Mouse (Mus musculus) adrenal gland, postnatal 36 days (tissue): ENCODE data around the gene Foxa3. TPM values are rescaled to one million over a fixed set of nuclear protein-coding genes. Genes with fewer than 3 reads are reported as not detected.

Experiments
- DNase-seq, 2 experiments: peaks; one replicate each; pipeline ENCODE4 v3.0.0; 2021; ENCODE audit warnings: mixed read lengths in 1 of 2
- total RNA-seq, 2 experiments: library from RNA; stranded (reverse); gene quantifications; 2 replicates each; pipeline ENCODE4 v1.2.3; 2021

Gene Foxa3
- total RNA-seq, 2 experiments from 2014 or later, result not detected

- no peak for DNase-seq
Observed at GRCm38 (mm10) chr7:19000421-19000820, 22.9 kb downstream of the Foxa3 start.

GRCm38 (mm10) chr7:18998835-18999234, 24.5 kb downstream of the Foxa3 start:
- DNase-seq, result no peak

- no peak for DNase-seq
Observed at GRCm38 (mm10) chr7:18993036-18993435, 30.3 kb downstream of the Foxa3 start.

DNA sequence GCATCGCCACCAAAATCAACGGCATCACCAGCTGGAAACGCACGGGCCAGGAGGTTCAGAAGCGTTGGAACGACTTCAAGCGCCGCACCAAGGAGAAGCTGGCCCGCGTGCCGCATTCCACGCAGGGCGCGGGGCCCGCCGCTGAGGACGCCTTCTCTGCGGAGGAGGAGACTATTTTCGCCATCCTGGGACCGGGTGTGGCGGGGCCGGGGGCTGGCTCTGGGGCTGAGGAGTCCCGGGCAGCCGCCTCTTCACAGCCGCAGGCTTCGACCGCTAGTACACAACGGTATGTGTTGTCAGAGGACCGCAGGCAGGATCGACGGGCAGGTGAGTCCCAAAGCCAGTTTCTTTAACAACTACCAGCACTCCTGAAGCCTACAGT, 31.1 kb downstream of the Foxa3 start:
- DNase-seq, result peak in 1 of 2 experiments; percentile 59

GRCm38 (mm10) chr7:18991660-18992293, 31.6 kb downstream of the Foxa3 start:
- peak in 1 of 2 experiments; percentile 31 for DNase-seq

DNA sequence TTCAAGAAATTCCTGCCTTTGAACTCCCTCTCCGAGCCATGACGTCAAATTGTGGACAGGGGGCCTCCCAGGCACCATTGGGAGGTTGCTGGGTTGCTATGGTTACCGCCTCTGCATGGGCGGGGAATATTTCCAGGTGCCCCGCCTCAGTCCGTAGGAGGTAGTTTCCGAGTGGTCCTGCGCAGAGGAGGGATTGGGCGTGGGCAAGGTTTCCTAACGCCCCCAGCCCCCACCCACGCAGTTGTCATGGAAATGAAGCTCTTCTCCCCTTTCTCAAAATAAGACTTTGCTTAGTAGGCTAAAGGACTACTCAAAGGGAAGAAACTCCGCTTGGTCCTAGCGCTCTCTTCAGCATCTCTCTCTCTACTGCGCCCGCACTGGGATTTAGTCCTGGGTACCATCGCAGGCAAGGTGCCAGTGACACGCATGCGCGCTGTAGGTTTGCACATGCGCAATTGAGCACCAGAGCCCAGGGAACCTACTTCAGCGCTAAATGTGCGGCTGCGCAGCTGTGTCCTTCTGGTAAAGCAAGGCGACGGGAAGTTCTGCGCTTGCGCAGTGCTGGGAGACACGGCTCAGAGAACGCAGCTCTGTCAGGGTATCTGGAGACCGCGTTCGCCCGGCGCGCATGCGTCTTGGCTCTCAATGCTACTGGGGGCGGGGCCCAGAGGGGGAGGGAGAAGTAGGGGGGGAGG, 32.6 kb downstream of the Foxa3 start, which contains the start of gene Mypop:
Gene Mypop, plus strand, starts transcription at position 645 of the 695 bp plus-strand sequence.
- DNase-seq, result peak; percentile 100

DNA sequence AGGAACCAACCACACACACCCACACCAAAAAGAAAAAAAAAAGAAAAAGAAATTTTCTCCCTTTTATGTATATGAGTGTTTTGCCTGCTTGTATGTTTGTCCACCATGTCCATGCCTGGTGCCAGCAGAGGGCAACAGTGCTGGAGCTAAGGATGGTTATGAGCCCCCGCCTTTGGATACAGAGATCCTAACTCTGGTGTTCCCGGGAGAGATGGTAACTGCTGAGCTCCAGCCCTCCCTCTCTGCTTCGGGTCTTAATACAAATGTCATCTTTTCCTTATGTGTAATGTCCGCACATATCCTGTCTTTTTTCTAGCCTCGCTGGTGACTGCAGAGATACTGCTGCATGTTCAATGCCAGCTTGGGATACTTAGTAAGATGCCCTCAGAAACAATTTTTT, 33.3 kb downstream of the Foxa3 start:
- no peak for DNase-seq

- no peak for DNase-seq
Observed at GRCm38 (mm10) chr7:18988780-18989179, 34.6 kb downstream of the Foxa3 start.

GRCm38 (mm10) chr7:18987747-18988146, 35.6 kb downstream of the Foxa3 start:
- no peak for DNase-seq

GRCm38 (mm10) chr7:18987100-18987499, 36.2 kb downstream of the Foxa3 start, which contains the start of gene Nanos2:
Gene Nanos2 (plus strand): TSS chr7:18987400.
- no peak for DNase-seq

DNA sequence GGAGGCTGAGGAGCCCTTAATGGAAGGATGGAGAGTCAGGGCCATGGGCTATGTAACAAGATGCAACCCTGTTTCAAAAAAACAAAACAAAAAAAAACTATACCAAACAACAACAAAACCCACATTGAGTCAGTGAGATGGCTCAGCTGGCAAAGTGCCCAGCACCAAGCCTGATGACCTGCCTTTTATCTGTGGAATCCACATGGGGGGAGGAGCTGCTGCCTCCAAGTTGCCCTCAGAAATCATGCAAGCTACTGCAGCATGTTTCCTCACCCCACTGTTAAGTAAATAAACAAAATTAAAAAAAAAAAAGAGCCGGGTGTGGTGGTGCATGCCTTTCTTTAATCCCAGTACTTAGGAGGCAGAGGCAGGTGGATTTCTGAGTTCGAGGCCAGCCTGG, 36.8 kb downstream of the Foxa3 start:
- peak; percentile 46 to 53 for DNase-seq

- no peak for DNase-seq
Observed at GRCm38 (mm10) chr7:18978381-18978780, 45.0 kb downstream of the Foxa3 start.

DNA sequence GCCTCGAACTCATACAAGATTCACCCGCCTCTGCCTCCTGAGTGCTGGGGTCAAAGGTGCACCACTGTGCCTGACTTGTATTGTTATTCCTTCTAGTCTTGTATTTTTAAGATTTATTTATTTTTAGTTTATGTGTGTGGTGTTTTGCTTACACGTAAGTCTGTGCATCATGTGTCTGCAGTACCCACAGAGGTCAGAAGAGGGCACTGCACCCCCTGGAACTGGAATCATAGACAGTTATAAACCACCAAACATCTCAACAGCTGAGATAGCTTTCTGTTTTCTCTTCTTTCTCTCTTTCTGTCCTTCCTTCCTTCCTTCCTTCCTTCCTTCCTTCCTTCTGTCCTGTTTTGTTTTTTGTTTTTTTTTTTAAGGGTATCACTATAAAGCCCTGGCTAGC, 52.4 kb downstream of the Foxa3 start:
- no peak for DNase-seq

DNA sequence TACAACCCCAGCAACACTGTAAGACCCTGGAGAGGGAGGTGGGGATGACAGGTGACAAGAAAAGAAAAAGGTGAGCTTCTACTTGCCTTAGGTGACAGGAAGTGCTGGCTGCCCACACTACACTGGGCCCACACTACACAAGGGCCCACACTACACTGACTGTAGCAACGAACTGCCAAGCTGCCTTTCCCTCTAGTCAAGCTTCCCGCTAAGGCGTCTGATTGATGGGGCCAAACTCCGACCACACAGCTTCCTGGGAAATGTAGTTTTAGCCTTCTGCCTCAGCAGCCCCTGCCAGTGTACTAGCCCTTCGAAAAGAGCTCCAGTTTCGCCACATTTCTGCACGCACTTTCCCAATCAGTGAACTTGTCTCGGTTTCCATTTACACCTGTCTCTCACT, 55.7 kb downstream of the Foxa3 start:
- DNase-seq, result peak in 1 of 2 experiments; percentile 15

DNA sequence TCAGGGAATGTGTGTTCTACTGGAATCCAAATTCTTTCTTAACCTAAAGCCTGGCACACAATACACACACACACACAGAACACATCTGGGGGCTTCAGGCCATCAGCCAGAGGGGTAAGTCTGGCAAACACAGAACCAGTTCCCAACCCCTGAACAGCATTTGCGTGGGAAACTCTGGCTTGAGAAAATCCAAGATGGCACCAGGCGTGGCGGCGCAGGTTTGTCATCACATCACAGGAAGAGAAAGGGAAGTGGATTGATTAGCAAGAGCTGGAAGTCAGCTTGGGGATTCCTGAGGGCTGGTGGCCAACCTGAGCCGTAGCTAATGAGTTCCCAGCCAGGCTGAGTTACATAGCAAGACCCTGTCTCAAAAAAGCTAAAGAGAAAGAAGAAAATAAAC, 58.0 kb downstream of the Foxa3 start:
- DNase-seq, result no peak

DNA sequence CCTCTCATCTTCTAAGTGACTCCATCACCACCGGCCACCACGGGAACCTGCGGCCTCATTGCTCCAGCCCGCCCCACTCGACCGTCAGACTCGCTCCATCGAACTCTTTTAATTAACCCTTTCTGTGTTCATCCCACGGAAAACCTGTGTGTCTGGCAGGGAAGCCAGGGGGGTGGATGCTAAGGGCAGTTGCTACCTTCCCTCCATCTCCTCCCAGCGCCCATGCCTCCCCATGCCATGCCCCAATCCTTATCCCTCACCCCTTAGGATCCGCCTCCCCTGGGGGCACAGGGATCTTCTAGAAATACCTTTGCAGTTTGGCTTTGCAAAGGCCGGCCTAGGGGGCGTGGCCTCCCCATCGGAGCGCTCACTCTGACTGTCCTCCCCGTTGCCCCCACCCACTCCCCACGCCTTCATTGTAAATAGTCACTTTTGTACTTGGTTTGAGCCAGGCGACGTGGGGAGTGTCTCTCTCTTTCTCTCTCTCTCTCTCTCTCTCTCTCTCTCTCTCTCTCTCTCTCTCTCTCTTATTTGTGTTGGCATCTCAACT, 60.0 kb downstream of the Foxa3 start:
- no peak for DNase-seq

Other genes starting within 250 kb of the Foxa3 start
- not detected for gene Psg19, start 225.0 kb downstream of the Foxa3 start, total RNA-seq
- gene Psg17, start 201.9 kb downstream of the Foxa3 start, total RNA-seq, result not detected
- 1 to 10 TPM; 5.4 to 7.2 TPM for gene Mill2, start 183.6 kb downstream of the Foxa3 start, total RNA-seq
- gene Pglyrp1, start 152.2 kb downstream of the Foxa3 start, total RNA-seq, result 1 to 10 TPM in 1 of 2 experiments, under 1 TPM in 1; 0.56 to 1.3 TPM
- 10 to 100 TPM; 11.5 to 12.1 TPM for gene Ccdc61, start 113.1 kb downstream of the Foxa3 start, total RNA-seq
- gene Nova2, start 97.7 kb downstream of the Foxa3 start, total RNA-seq, result 1 to 10 TPM; 3.7 to 5.4 TPM
- gene Nanos2, start 36.1 kb downstream of the Foxa3 start, total RNA-seq, result not detected
- 10 to 100 TPM; 10.3 to 12.2 TPM for gene Mypop, start 32.3 kb downstream of the Foxa3 start, total RNA-seq
- gene Irf2bp1, start 19.5 kb downstream of the Foxa3 start, total RNA-seq, result 10 to 100 TPM; 47.0 to 47.5 TPM
- gene Sympk, start 839 bp upstream of the Foxa3 start, total RNA-seq, result 100 to 1,000 TPM in 1 of 2 experiments, 10 to 100 TPM in 1; 88.7 to 102 TPM
- gene Rsph6a, start 31.2 kb upstream of the Foxa3 start, total RNA-seq, result not detected
- 10 to 100 TPM; 53.8 to 57.1 TPM for gene Dmwd, start 52.7 kb upstream of the Foxa3 start, total RNA-seq
- 100 to 1,000 TPM in 1 of 2 experiments, 10 to 100 TPM in 1; 81.5 to 110 TPM for gene Dmpk, start 60.3 kb upstream of the Foxa3 start, total RNA-seq
- gene Six5, start 71.1 kb upstream of the Foxa3 start, total RNA-seq, result 10 to 100 TPM; 14.0 to 15.6 TPM
- not detected for gene Gm4969, start 94.8 kb upstream of the Foxa3 start, total RNA-seq
- gene Fbxo46, start 96.3 kb upstream of the Foxa3 start, total RNA-seq, result 10 to 100 TPM; 11.5 to 13.1 TPM
- gene Qpctl, start 125.8 kb upstream of the Foxa3 start, total RNA-seq, result 10 to 100 TPM; 17.4 to 18.8 TPM
- gene Snrpd2, start 126.2 kb upstream of the Foxa3 start, total RNA-seq, result 100 to 1,000 TPM in 1 of 2 experiments, 10 to 100 TPM in 1; 96.5 to 105 TPM
- gene Gipr, start 142.6 kb upstream of the Foxa3 start, total RNA-seq, result under 1 TPM; 0.40 to 0.56 TPM
- gene Eml2, start 152.9 kb upstream of the Foxa3 start, total RNA-seq, result 10 to 100 TPM; 45.2 to 65.2 TPM
- gene Gpr4, start 189.0 kb upstream of the Foxa3 start, total RNA-seq, result 10 to 100 TPM in 1 of 2 experiments, 1 to 10 TPM in 1; 5.9 to 12.9 TPM
- 10 to 100 TPM; 31.7 to 37.4 TPM for gene Opa3, start 204.8 kb upstream of the Foxa3 start, total RNA-seq
- 10 to 100 TPM; 45.4 to 55.0 TPM for gene Vasp, start 248.3 kb upstream of the Foxa3 start, total RNA-seq